Mouse (Mus musculus) heart, embryonic 10.5 days (tissue): Measurements from ENCODE around the gene Rpp40. TPM values are rescaled to one million over a fixed set of nuclear protein-coding genes. Genes with fewer than 3 reads are reported as not detected.

ENCODE experiments used
- DNase-seq: peaks from one replicate; pipeline ENCODE4 v3.0.0-alpha.2; 2017; ENCODE audit warnings: low spot score
- H3K27ac ChIP-seq: fragments of 300-500 bp; sonication (generic); 2 replicates; pipeline ENCODE4 v1.5.1; 2016; ENCODE audit warnings: mild to moderate bottlenecking
- H3K27me3 ChIP-seq: fragments of 300-500 bp; sonication (generic); 2 replicates; pipeline ENCODE4 v1.6.1; 2016; ENCODE audit warnings: mild to moderate bottlenecking; ENCODE audit not compliant: poor library complexity, insufficient read depth, severe bottlenecking
- H3K36me3 ChIP-seq: fragments of 300-500 bp; sonication (generic); 2 replicates; pipeline ENCODE4 v1.6.1; 2016; ENCODE audit warnings: mild to moderate bottlenecking, moderate library complexity
- H3K4me1 ChIP-seq: fragments of 300-500 bp; sonication (generic); 2 replicates; pipeline ENCODE4 v1.6.1; 2016; ENCODE audit warnings: mild to moderate bottlenecking
- H3K4me3 ChIP-seq: fragments of 300-500 bp; sonication (generic); 2 replicates; pipeline ENCODE4 v1.5.1; 2016; ENCODE audit warnings: mild to moderate bottlenecking, moderate library complexity
- H3K9me3 ChIP-seq: fragments of 300-500 bp; sonication (generic); 2 replicates; pipeline ENCODE4 v1.6.1; 2016; ENCODE audit warnings: mild to moderate bottlenecking, moderate library complexity
- WGBS: fragments of 180-500 bp; shearing (Covaris S2); methylation state at CpG from one replicate; pipeline ENCODE4 v1.1.7; 2016; 5-methylcytosine and 5-hydroxymethylcytosine counted together
- polyA plus RNA-seq: library from polyadenylated mRNA; unstranded; fragments of >200 nt; fragmentation: Nextera tagmentation; extraction: Ambion mirVana; gene quantifications from 2 replicates; pipeline ENCODE4 v1.2.1, GENCODE M21; 2016

The Rpp40 gene
- polyA plus RNA-seq, 1 experiment from 2014 or later: 21.9 TPM

- H3K4me1 ChIP-seq: peaks cover 9% of the 10 kb centered on the region; the same call in 1 of the 2 replicates
- no peaks in the 10 kb centered on the region for H3K27me3 ChIP-seq
- 74% methylated on average over 6 of the region's 6 CpGs for WGBS
- no peaks in the 10 kb centered on the region for H3K9me3 ChIP-seq
- H3K36me3 ChIP-seq: no peaks in the 10 kb centered on the region
- no peak for DNase-seq
- H3K4me3 ChIP-seq: no peak overlapping the region
- no peak overlapping the region for H3K27ac ChIP-seq
Observed at GRCm38 (mm10) chr13:35880555-35881046, 25.6 kb downstream of the Rpp40 start.

GRCm38 (mm10) chr13:35879519-35879918, 26.6 kb downstream of the Rpp40 start:
- Histone ChIP-seq H3K27ac (no peak overlapping the region), H3K9me3 (no peaks in the 10 kb centered on the region), H3K27me3 (no peaks in the 10 kb centered on the region), H3K36me3 (no peaks in the 10 kb centered on the region), H3K4me1 (peaks cover 4% of the 10 kb centered on the region; the same call in 1 of the 2 replicates), H3K4me3 (no peak overlapping the region)
- WGBS: 80% methylated on average over 5 of the region's 5 CpGs
- DNase-seq: no peak

- DNase-seq: no peak
- Histone ChIP-seq H3K4me1 (peaks cover 4% of the 10 kb centered on the region; the same call in 1 of the 2 replicates), H3K4me3 (no peak overlapping the region), H3K9me3 (no peaks in the 10 kb centered on the region), H3K27ac (no peak overlapping the region), H3K27me3 (no peaks in the 10 kb centered on the region), H3K36me3 (peaks cover 4% of the 10 kb centered on the region)
- WGBS: 55% methylated on average over 5 of the region's 5 CpGs
Observed at GRCm38 (mm10) chr13:35879068-35879467, 27.1 kb downstream of the Rpp40 start.

GRCm38 (mm10) chr13:35878282-35878681, 27.9 kb downstream of the Rpp40 start:
- H3K4me3 ChIP-seq: no peak overlapping the region
- DNase-seq: no peak
- WGBS: 65% methylated on average over 1 of the region's 1 CpGs
- H3K9me3 ChIP-seq: no peaks in the 10 kb centered on the region
- H3K36me3 ChIP-seq: peaks cover 5% of the 10 kb centered on the region
- H3K4me1 ChIP-seq: peaks cover 4% of the 10 kb centered on the region; the same call in 1 of the 2 replicates
- no peaks in the 10 kb centered on the region for H3K27me3 ChIP-seq
- no peak overlapping the region for H3K27ac ChIP-seq

- Histone ChIP-seq H3K9me3 (no peaks in the 10 kb centered on the region), H3K4me1 (peaks cover 6% of the 10 kb centered on the region; the same call in 1 of the 2 replicates), H3K27ac (no peak overlapping the region), H3K4me3 (no peak overlapping the region), H3K27me3 (no peaks in the 10 kb centered on the region), H3K36me3 (peaks cover 22% of the 10 kb centered on the region)
- 89% methylated on average over 5 of the region's 5 CpGs for WGBS
- DNase-seq: no peak
Observed at GRCm38 (mm10) chr13:35875396-35875795, 30.8 kb downstream of the Rpp40 start.

- Histone ChIP-seq H3K9me3 (no peaks in the 10 kb centered on the region), H3K4me1 (peaks cover 18% of the 10 kb centered on the region; the same call in 1 of the 2 replicates), H3K27me3 (no peaks in the 10 kb centered on the region), H3K36me3 (peaks cover 35% of the 10 kb centered on the region), H3K4me3 (no peak overlapping the region), H3K27ac (no peak overlapping the region)
- DNase-seq: no peak
- WGBS: 84% methylated on average over 3 of the region's 3 CpGs
Observed at GRCm38 (mm10) chr13:35871107-35871506, 35.1 kb downstream of the Rpp40 start.

- H3K27me3 ChIP-seq: no peaks in the 10 kb centered on the region
- peaks cover 18% of the 10 kb centered on the region; the same call in 1 of the 2 replicates for H3K4me1 ChIP-seq
- DNase-seq: no peak
- peaks cover 38% of the 10 kb centered on the region for H3K36me3 ChIP-seq
- H3K9me3 ChIP-seq: no peaks in the 10 kb centered on the region
- H3K27ac ChIP-seq: no peak overlapping the region; the same call in 1 of the 2 replicates
- H3K4me3 ChIP-seq: no peak overlapping the region
- 83% methylated on average over 8 of the region's 8 CpGs for WGBS
Observed at GRCm38 (mm10) chr13:35870659-35871058, 35.5 kb downstream of the Rpp40 start.

- H3K9me3 ChIP-seq: no peaks in the 10 kb centered on the region
- WGBS: 56% methylated on average over 8 of the region's 8 CpGs
- peak overlapping the region; percentile 70; the same call in 1 of the 2 replicates for H3K27ac ChIP-seq
- no peak for DNase-seq
- H3K4me3 ChIP-seq: no peak overlapping the region
- H3K36me3 ChIP-seq: peaks cover 58% of the 10 kb centered on the region
- H3K4me1 ChIP-seq: peaks cover 13% of the 10 kb centered on the region; the same call in 1 of the 2 replicates
- H3K27me3 ChIP-seq: no peaks in the 10 kb centered on the region
Observed at GRCm38 (mm10) chr13:35860916-35861315, 45.2 kb downstream of the Rpp40 start.

- Histone ChIP-seq H3K27me3 (no peaks in the 10 kb centered on the region), H3K9me3 (no peaks in the 10 kb centered on the region), H3K4me3 (no peak overlapping the region), H3K27ac (no peak overlapping the region), H3K36me3 (peaks cover 28% of the 10 kb centered on the region), H3K4me1 (peaks cover 13% of the 10 kb centered on the region; the same call in 1 of the 2 replicates)
- 84% methylated on average over 7 of the region's 7 CpGs for WGBS
- DNase-seq: no peak
Observed at GRCm38 (mm10) chr13:35857486-35857885, 48.7 kb downstream of the Rpp40 start.

GRCm38 (mm10) chr13:35852851-35853575, 53.1 kb downstream of the Rpp40 start:
- Histone ChIP-seq H3K36me3 (peaks cover 14% of the 10 kb centered on the region), H3K27ac (peak overlapping the region; percentile 44; the same call in 1 of the 2 replicates), H3K27me3 (no peaks in the 10 kb centered on the region), H3K9me3 (no peaks in the 10 kb centered on the region), H3K4me3 (no peak overlapping the region), H3K4me1 (peaks cover 12% of the 10 kb centered on the region; the same call in 1 of the 2 replicates)
- DNase-seq: no peak
- 86% methylated on average over 2 of the region's 2 CpGs for WGBS

- peaks cover 12% of the 10 kb centered on the region; the same call in 1 of the 2 replicates for H3K4me1 ChIP-seq
- no peak for DNase-seq
- peaks cover 3% of the 10 kb centered on the region for H3K36me3 ChIP-seq
- no peak overlapping the region for H3K4me3 ChIP-seq
- no peaks in the 10 kb centered on the region for H3K9me3 ChIP-seq
- H3K27ac ChIP-seq: no peak overlapping the region
- 94% methylated on average over 6 of the region's 6 CpGs for WGBS
- no peaks in the 10 kb centered on the region for H3K27me3 ChIP-seq
Observed at GRCm38 (mm10) chr13:35851581-35851980, 54.6 kb downstream of the Rpp40 start.

- WGBS: 72% methylated on average over 3 of the region's 3 CpGs
- DNase-seq: no peak
- H3K4me1 ChIP-seq: peaks cover 38% of the 10 kb centered on the region
Observed at GRCm38 (mm10) chr13:35848694-35849093, 57.5 kb downstream of the Rpp40 start.

GRCm38 (mm10) chr13:35845306-35845705, 60.9 kb downstream of the Rpp40 start:
- Histone ChIP-seq H3K4me1 (peaks cover 54% of the 10 kb centered on the region), H3K4me3 (no peak overlapping the region), H3K27ac (no peak overlapping the region), H3K27me3 (no peaks in the 10 kb centered on the region), H3K36me3 (peaks cover 3% of the 10 kb centered on the region; the same call in 1 of the 2 replicates), H3K9me3 (no peaks in the 10 kb centered on the region)
- peak; percentile 80 for DNase-seq
- WGBS: 45% methylated on average over 3 of the region's 3 CpGs

More at GRCm38 (mm10) chr13:35848694-35849093, 57.5 kb downstream of the Rpp40 start:
- H3K36me3 ChIP-seq: no peaks in the 10 kb centered on the region
- no peak overlapping the region for H3K4me3 ChIP-seq
- H3K9me3 ChIP-seq: no peaks in the 10 kb centered on the region
- no peak overlapping the region for H3K27ac ChIP-seq
- no peaks in the 10 kb centered on the region for H3K27me3 ChIP-seq
